Mouse (Mus musculus): ENCODE results near the gene Wnt6.
"Not testable (repeated sequence)": the region's sequence is repeated elsewhere in the genome, so short reads cannot be mapped to it uniquely, and the experiment has no call there.

Wnt6 gene

DNA sequence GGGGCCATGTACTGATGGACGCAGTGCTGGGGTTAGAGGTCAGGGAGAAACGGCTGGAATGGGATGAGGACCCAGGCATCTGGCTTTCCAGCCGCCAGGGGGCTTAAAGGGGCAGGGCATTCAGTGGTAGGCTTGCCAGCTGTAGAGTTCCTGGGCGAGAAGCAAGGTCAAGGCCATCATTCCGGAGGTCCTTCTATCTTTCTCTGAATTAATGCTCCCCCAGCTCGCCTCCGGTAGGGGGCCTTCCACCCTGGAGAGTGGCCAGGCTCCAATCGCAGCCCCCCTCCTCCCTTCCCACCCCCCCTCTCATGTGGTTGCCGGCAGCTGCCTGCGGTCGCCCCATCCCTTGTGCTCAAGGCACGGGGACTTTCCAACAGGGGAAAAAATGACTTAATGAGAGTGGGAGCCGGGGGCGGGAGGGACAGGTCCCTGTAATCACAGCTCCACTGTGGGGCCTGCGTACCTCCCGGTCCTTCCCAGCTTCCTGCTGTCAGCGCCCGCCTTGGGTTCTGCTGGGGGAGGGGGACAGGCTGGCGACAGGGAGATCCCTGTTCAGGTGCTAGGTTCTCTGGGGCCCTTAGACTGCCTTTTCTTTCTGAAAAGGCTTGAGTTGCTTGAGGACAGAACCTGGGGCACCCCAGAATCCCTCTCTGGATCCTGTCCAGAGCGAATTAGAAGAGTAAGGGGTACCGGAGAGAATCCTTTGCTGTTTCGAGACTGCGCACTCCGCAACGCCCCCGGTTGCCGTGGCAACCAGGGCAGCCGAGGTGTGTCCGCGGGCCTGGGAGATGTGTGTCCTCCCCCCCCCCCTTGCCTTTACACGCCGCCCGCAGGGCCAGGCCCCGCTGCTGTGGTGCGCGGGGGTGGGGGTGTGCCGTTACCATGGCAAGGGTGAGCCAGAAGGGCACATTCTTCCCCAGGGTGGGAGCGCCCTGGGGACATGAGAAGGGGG, 34.9 kb downstream of the Wnt6 start:
- no peak for DNase-seq (ENCODE audit: low read depth, low spot score)

GRCm38 (mm10) chr1:74807551-74808071, 35.9 kb downstream of the Wnt6 start:
- DNase-seq (ENCODE audit: low read depth, low spot score) = no peak

GRCm38 (mm10) chr1:74808078-74808477, 36.4 kb downstream of the Wnt6 start:
- peak; percentile 91 for DNase-seq (ENCODE audit: low read depth, low spot score)

- no peak for DNase-seq (ENCODE audit: low read depth, low spot score)
Measured at GRCm38 (mm10) chr1:74809007-74809406, 37.3 kb downstream of the Wnt6 start.

DNA sequence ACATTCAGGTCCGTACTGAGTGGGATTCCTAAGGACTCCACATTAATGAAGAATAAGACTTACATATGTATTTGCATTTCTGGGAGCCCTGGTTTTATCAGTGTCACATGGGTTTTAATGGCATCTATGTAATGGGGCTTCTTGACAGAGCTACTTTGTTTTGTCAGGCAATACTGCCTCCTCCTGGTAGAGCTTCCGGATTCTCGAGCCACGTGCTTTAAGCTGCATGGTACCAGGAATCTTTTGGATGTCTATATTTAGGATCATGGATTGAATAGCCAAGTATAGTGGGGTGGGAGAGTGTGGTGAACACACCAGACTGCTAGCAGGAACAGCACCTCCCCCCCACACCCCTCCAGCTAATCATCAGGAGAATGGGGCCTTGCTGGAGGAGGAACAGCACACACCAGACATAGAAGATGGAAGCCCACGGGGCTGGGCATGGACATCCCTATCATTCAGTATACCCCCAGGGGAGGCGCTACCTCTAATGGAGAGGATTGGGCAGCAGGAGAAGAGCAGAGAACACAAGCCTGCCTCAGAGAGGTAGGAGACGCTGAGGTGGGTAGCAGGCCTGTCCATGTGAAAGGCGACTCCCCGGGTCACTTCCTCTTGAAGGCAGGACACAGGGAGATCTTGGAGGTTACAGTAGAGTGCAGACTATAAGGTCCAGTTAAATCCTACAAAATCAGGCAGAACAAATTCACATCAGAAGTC, 43.4 kb downstream of the Wnt6 start:
- no peak for DNase-seq (ENCODE audit: low read depth, low spot score)

- DNase-seq (ENCODE audit: low read depth, low spot score) = not testable (repeated sequence)
Measured at GRCm38 (mm10) chr1:74815965-74816364, 44.3 kb downstream of the Wnt6 start.

DNA sequence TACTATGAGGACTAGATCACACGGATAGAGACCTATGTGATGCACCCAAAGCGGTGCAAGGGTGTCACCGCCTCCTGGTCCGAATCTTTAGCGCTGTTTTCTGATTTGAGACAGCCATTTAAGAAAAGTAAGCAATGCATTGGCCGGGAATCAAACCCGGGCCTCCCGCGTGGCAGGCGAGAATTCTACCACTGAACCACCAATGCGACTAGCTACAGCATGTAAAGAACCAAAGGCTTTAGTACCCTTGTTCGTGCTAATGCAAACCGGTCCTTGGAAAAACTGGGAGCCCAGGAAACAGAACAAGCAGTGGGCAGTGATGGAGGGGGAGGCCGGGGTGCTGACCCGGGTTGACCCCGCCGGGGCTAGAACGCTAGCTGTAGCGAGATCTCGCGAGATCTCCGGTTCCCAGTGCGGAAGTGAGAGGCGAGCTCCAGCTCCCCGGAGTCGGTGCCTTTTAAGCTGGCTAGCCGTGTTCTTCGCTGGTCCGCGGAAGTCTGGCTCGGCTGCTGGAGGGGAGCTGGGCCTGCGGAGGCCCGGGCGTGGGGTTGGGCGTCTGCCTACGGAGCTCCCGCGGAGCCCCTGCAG, 45.0 kb downstream of the Wnt6 start:
- DNase-seq (ENCODE audit: low read depth, low spot score) = peak; percentile 85

GRCm38 (mm10) chr1:74817219-74817618, 45.5 kb downstream of the Wnt6 start:
- no peak for DNase-seq (ENCODE audit: low read depth, low spot score)

- DNase-seq (ENCODE audit: low read depth, low spot score) = no peak
Measured at GRCm38 (mm10) chr1:74818509-74818908, 46.8 kb downstream of the Wnt6 start.

DNA sequence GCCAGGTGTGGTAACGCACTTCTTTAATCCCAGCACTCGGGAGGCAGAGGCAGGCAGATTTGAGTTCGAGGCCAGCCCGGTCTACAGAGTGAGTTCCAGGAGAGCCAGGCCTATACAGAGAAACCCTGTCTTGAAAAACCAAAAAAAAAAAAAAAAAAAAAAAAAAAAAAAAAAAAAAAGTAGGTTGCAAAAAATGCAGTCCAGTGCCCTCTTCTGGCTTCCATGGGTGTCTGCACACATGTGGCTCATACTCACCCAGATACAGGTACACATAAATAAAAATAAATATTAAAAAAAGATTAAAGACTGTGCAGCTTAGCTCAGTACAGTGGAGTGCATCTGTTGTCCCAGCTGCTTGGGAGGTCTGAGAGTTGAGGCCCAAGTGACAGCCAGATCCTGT, 51.9 kb downstream of the Wnt6 start:
- not testable (repeated sequence) for DNase-seq (ENCODE audit: low read depth, low spot score)

DNA sequence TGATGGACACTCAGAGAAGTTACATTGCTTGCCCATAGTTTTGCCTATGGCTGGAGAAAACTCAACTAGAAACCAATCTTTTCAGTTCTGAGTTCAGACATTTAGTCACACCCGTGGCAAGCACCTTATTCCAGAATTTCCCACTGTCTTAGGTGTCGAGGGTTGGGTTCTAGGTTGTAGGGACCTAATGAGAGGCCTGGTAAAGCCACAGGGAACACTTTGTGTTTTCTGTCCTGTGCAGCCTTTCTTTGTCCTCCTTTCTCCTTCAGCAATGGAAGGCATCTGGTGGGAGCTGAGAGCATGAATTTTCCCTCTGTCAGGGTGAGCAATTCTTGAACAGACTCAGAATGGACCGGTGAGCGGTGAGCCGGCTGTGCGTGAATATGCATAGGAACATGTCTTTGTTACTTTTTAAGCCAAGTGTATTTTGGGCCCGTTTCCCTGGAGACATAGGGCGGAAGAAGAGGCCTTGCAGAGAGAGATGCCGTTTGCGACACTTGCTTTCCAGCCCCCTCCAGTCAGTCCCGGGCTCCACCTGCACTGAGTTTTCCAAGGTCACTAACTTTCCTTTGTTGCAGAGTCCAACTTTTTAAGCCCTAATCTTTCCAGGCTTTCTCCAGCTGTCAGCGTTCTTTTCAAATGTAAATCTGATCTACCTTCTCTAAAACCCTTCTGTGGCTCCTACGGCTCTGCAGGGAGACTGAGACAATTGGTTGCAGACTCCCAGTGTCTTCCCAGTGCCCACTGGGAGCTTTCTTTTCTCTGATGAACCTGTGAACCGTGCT, 53.0 kb downstream of the Wnt6 start:
- peak; percentile 35 for DNase-seq (ENCODE audit: low read depth, low spot score)

- DNase-seq (ENCODE audit: low read depth, low spot score) = no peak
Measured at GRCm38 (mm10) chr1:74830061-74830460, 58.4 kb downstream of the Wnt6 start.

- no peak for DNase-seq (ENCODE audit: low read depth, low spot score)
Measured at GRCm38 (mm10) chr1:74833255-74833654, 61.6 kb downstream of the Wnt6 start.
